Mouse (Mus musculus): ENCODE results near the gene Tmem266. TPM values are rescaled to one million over a fixed set of nuclear protein-coding genes. Genes with fewer than 3 reads are reported as not detected.
A peak's percentile ranks its signal among the peaks of the same experiment; 100 is the strongest.

Gene Tmem266
- polyA plus RNA-seq, 1 experiment, result 0.95 TPM

DNA sequence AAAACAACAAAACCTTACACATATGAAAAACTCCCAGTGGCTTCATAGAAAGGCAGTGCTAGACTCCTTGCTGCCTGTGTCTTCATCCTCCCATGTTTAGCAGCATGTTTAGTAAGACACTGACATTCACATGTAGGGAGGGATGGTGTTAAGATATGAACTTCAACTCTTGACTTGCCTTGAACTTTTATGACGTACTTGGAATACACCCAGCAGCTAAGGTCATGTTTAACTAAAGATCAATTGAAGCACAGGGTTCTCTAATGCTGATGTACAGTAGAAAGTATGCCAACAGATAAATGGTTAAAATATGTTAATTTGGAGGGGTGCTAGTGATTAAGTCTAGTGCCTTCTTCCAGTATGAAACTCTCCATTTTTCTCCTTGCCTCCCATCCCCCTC is 4.1 kb upstream of the Tmem266 start:
- Histone ChIP-seq H3K36me3 (ENCODE audit: control insufficient read depth, insufficient read depth, low read length) (no peaks in the 10 kb centered on the region), H3K27ac (ENCODE audit: insufficient read depth, low read depth, low read length) (no peak overlapping the region), H3K4me3 (ENCODE audit: low read depth, low read length) (no peak overlapping the region), H3K27me3 (ENCODE audit: control insufficient read depth, insufficient read depth, low read length) (no peaks in the 10 kb centered on the region), H3K4me1 (ENCODE audit: control insufficient read depth, insufficient read depth, insufficient read length, low read length) (no peaks in the 10 kb centered on the region)
- WGBS, result 24% methylated on average over 1 of the region's 1 CpGs
- TF ChIP-seq POLR2A (IDR thresholded peaks at IDR 0.05; ENCODE audit: low read depth, low read length), result no peak
- no peak for TF ChIP-seq CTCF (IDR thresholded peaks at IDR 0.05; ENCODE audit: extremely low read depth, insufficient read length, insufficient replicate concordance, low read depth, low read length)

- 23% methylated on average over 8 of the region's 8 CpGs for WGBS
- Histone ChIP-seq H3K4me1 (ENCODE audit: control insufficient read depth, insufficient read depth, insufficient read length, low read length) (no peaks in the 10 kb centered on the region), H3K27me3 (ENCODE audit: control insufficient read depth, insufficient read depth, low read length) (no peaks in the 10 kb centered on the region), H3K27ac (ENCODE audit: insufficient read depth, low read depth, low read length) (no peak overlapping the region), H3K36me3 (ENCODE audit: control insufficient read depth, insufficient read depth, low read length) (no peaks in the 10 kb centered on the region), H3K4me3 (ENCODE audit: low read depth, low read length) (no peak overlapping the region)
- TF ChIP-seq CTCF (IDR thresholded peaks at IDR 0.05; ENCODE audit: extremely low read depth, insufficient read length, insufficient replicate concordance, low read depth, low read length), result no peak
- no peak for TF ChIP-seq POLR2A (IDR thresholded peaks at IDR 0.05; ENCODE audit: low read depth, low read length)
These were observed 2.6 kb upstream of the Tmem266 start for GRCm38 (mm10) chr9:55324085-55324484.

DNA sequence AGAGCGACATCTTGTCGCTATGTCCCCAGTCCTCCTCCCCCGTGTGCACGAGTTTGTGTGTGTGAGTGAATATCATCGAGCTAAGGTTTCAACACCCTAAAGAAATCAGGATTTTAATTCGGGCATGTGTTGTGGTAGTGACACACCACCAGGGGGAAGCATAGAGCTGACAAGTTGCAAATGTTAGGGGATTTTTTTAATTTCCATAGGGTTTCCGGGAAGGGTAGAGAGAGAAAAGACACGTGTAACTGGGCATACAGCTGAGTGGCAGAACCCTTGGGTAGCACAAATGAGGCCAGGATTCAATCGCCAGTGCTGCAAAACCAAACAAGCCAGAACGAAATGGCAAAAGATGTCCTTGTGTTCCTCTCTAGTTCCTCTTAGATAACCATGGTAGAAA is 2.2 kb upstream of the Tmem266 start:
- H3K27ac ChIP-seq (ENCODE audit: insufficient read depth, low read depth, low read length), result no peak overlapping the region
- H3K36me3 ChIP-seq (ENCODE audit: control insufficient read depth, insufficient read depth, low read length), result no peaks in the 10 kb centered on the region
- WGBS, result 60% methylated on average over 10 of the region's 10 CpGs
- no peaks in the 10 kb centered on the region for H3K4me1 ChIP-seq (ENCODE audit: control insufficient read depth, insufficient read depth, insufficient read length, low read length)
- no peaks in the 10 kb centered on the region for H3K27me3 ChIP-seq (ENCODE audit: control insufficient read depth, insufficient read depth, low read length)
- TF ChIP-seq CTCF (IDR thresholded peaks at IDR 0.05; ENCODE audit: extremely low read depth, insufficient read length, insufficient replicate concordance, low read depth, low read length) (no peak; the same call in 1 of the 2 replicates), POLR2A (IDR thresholded peaks at IDR 0.05; ENCODE audit: low read depth, low read length) (no peak)
- no peak overlapping the region for H3K4me3 ChIP-seq (ENCODE audit: low read depth, low read length)

DNA sequence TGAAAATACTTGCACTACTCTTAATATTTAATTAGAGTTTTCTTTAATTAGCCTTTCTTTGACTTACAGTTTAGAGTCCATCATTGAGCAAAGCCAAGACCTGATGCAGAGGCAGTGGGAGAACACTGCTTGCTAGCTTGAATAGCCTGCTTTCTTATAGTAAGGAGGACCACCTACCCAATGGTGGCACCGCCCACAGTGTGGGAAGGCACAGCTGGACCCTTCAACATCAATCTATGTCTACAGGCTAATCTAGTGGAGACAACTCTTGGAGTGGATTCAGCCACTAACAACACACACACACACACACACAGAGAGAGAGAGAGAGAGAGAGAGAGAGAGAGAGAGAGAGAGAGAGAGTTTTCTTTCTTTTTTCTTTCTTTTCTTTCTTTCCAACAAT is 1.7 kb upstream of the Tmem266 start:
- 77% methylated on average over 1 of the region's 1 CpGs for WGBS
- no peak overlapping the region for H3K27ac ChIP-seq (ENCODE audit: insufficient read depth, low read depth, low read length)
- no peaks in the 10 kb centered on the region for H3K36me3 ChIP-seq (ENCODE audit: control insufficient read depth, insufficient read depth, low read length)
- H3K4me3 ChIP-seq (ENCODE audit: low read depth, low read length), result no peak overlapping the region
- H3K4me1 ChIP-seq (ENCODE audit: control insufficient read depth, insufficient read depth, insufficient read length, low read length), result no peaks in the 10 kb centered on the region
- TF ChIP-seq CTCF (IDR thresholded peaks at IDR 0.05; ENCODE audit: extremely low read depth, insufficient read length, insufficient replicate concordance, low read depth, low read length) (no peak), POLR2A (IDR thresholded peaks at IDR 0.05; ENCODE audit: low read depth, low read length) (no peak)
- no peaks in the 10 kb centered on the region for H3K27me3 ChIP-seq (ENCODE audit: control insufficient read depth, insufficient read depth, low read length)

- no peaks in the 10 kb centered on the region for H3K27me3 ChIP-seq (ENCODE audit: control insufficient read depth, insufficient read depth, low read length)
- no peaks in the 10 kb centered on the region for H3K4me1 ChIP-seq (ENCODE audit: control insufficient read depth, insufficient read depth, insufficient read length, low read length)
- TF ChIP-seq POLR2A (IDR thresholded peaks at IDR 0.05; ENCODE audit: low read depth, low read length) (no peak), CTCF (IDR thresholded peaks at IDR 0.05; ENCODE audit: extremely low read depth, insufficient read length, insufficient replicate concordance, low read depth, low read length) (no peak)
- H3K36me3 ChIP-seq (ENCODE audit: control insufficient read depth, insufficient read depth, low read length), result no peaks in the 10 kb centered on the region
- H3K4me3 ChIP-seq (ENCODE audit: low read depth, low read length), result peak overlapping the region; percentile 90
- H3K27ac ChIP-seq (ENCODE audit: insufficient read depth, low read depth, low read length), result no peak overlapping the region
- 20% methylated on average over 18 of the region's 18 CpGs for WGBS
These were observed 874 bp upstream of the Tmem266 start for GRCm38 (mm10) chr9:55325564-55326514.

- Histone ChIP-seq H3K36me3 (ENCODE audit: control insufficient read depth, insufficient read depth, low read length) (no peaks in the 10 kb centered on the region), H3K4me3 (ENCODE audit: low read depth, low read length) (peak overlapping the region; percentile 90), H3K27me3 (ENCODE audit: control insufficient read depth, insufficient read depth, low read length) (no peaks in the 10 kb centered on the region), H3K27ac (ENCODE audit: insufficient read depth, low read depth, low read length) (no peak overlapping the region), H3K4me1 (ENCODE audit: control insufficient read depth, insufficient read depth, insufficient read length, low read length) (0 out of 2 replicates have a peak, but pooled peaks cover 3% of the 10 kb centered on the region)
- TF ChIP-seq POLR2A (IDR thresholded peaks at IDR 0.05; ENCODE audit: low read depth, low read length) (no peak), CTCF (IDR thresholded peaks at IDR 0.05; ENCODE audit: extremely low read depth, insufficient read length, insufficient replicate concordance, low read depth, low read length) (no peak)
- 1% methylated on average over 13 of the region's 13 CpGs for WGBS
These were observed 512 bp downstream of the Tmem266 start for GRCm38 (mm10) chr9:55327234-55327615.

GRCm38 (mm10) chr9:55328151-55328918 is 1.6 kb downstream of the Tmem266 start:
- Histone ChIP-seq H3K36me3 (ENCODE audit: control insufficient read depth, insufficient read depth, low read length) (no peaks in the 10 kb centered on the region), H3K27ac (ENCODE audit: insufficient read depth, low read depth, low read length) (no peak overlapping the region), H3K4me3 (ENCODE audit: low read depth, low read length) (no peak overlapping the region), H3K27me3 (ENCODE audit: control insufficient read depth, insufficient read depth, low read length) (no peaks in the 10 kb centered on the region), H3K4me1 (ENCODE audit: control insufficient read depth, insufficient read depth, insufficient read length, low read length) (peaks cover 3% of the 10 kb centered on the region; the same call in 1 of the 2 replicates)
- 65% methylated on average over 14 of the region's 14 CpGs for WGBS
- TF ChIP-seq POLR2A (IDR thresholded peaks at IDR 0.05; ENCODE audit: low read depth, low read length) (no peak), CTCF (IDR thresholded peaks at IDR 0.05; ENCODE audit: extremely low read depth, insufficient read length, insufficient replicate concordance, low read depth, low read length) (no peak)
